Mouse (Mus musculus): ENCODE results near the gene Ift122.

- TF ChIP-seq CTCF (IDR thresholded peaks at IDR 0.05; ENCODE audit: control insufficient read depth, insufficient read depth, low read length) (no peak), POLR2A (IDR thresholded peaks at IDR 0.05; ENCODE audit: borderline replicate concordance, control insufficient read depth, low read depth, low read length) (no peak)
These were observed 104.4 kb downstream of the Ift122 start for GRCm38 (mm10) chr6:115957681-115958080.
